Mouse (Mus musculus) cortical plate, adult 2 months (tissue): ENCODE measurements around the gene Gpr161. TPM values are rescaled to one million over a fixed set of nuclear protein-coding genes. Genes with fewer than 3 reads are reported as not detected.
"Not testable (repeated sequence)": the region's sequence is repeated elsewhere in the genome, so short reads cannot be mapped to it uniquely, and the experiment has no call there.

Source experiments
- H3K27ac ChIP-seq: fragments of 200-500 bp; 2 replicates; pipeline ENCODE4 v1.5.1; 2012; ENCODE audit warnings: low read length, control low read depth, inconsistent platforms; ENCODE audit not compliant: insufficient read depth
- H3K4me1 ChIP-seq: fragments of 200-500 bp; 2 replicates; pipeline ENCODE4 v1.6.1; 2011; ENCODE audit warnings: low read length; ENCODE audit not compliant: control insufficient read depth, insufficient read depth
- H3K4me3 ChIP-seq: fragments of 200-500 bp; 2 replicates; pipeline ENCODE4 v1.5.1; 2011; ENCODE audit warnings: mild to moderate bottlenecking, low read length, control low read depth; ENCODE audit not compliant: insufficient read depth
- CTCF ChIP-seq: fragments of 200-500 bp; IDR thresholded peaks from 2 replicates; pipeline ENCODE4 v1.5.1; 2011; ENCODE audit warnings: mild to moderate bottlenecking, control low read depth, low read length; ENCODE audit not compliant: insufficient read depth; ENCODE audit errors: extremely low read depth
- POLR2A ChIP-seq: fragments of 200-500 bp; IDR thresholded peaks from 2 replicates; pipeline ENCODE4 v1.6.1; 2011; ENCODE audit warnings: mild to moderate bottlenecking, low read length, control low read depth; ENCODE audit not compliant: insufficient read depth; ENCODE audit errors: extremely low read depth
- polyA plus RNA-seq: library from polyadenylated mRNA; depleted of rRNA; stranded (reverse); fragments of >200 nt; gene quantifications from 2 replicates; pipeline ENCODE4 v1.2.3, GENCODE M21; 2012

Gene Gpr161
- polyA plus RNA-seq, 1 experiment: 3.8 TPM

DNA sequence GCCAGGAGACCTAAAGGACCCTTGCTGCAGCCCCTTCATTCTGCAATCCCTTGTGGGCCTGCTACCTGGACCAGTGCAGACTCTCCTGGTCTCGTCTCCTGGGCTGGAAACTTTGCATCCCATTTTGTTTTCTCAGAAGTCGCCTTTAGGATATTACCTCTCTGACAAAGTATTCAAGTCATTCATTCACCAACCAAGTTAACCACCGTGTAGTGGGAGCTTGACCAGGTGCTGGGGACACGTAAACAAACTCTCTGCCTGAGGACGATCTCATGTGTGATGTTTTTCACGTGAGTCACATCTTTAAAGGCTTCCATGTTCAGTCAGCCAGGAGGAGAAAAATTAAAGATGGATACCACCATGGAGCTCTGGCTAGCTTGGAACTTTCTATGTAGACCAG lies 7.6 kb downstream of the Gpr161 start:
- H3K27ac ChIP-seq: no peak overlapping the region
- TF ChIP-seq POLR2A (no peak), CTCF (no peak)

GRCm38 (mm10) chr1:165304341-165304740 lies 8.8 kb downstream of the Gpr161 start:
- Histone ChIP-seq H3K27ac (no peak overlapping the region), H3K4me3 (no peak overlapping the region)
- no peak for TF ChIP-seq POLR2A
- no peak for TF ChIP-seq CTCF

More for the DNA sequence above, 7.6 kb downstream of the Gpr161 start:
- Histone ChIP-seq H3K4me1 (no peaks in the 10 kb centered on the region; the same call in 1 of the 2 replicates), H3K4me3 (no peak overlapping the region)

DNA sequence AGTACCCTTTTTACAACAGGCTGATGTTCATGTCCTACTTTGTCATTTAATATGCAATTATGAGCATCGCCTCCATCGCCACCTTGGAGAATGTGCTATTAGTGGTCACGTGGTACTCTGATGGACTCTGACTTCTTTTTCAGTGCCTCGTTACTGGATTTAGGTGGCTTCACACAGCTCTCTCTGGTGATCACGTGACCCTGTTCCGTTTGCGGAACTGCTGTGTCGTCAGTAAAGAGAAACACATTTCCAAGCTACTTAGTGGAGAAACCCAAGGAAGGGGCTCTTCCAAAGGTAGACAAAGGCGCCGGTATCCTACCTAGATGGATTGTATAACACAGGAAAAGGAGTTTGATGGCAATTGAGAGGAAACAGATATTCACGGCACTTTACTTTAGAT lies 12.6 kb downstream of the Gpr161 start:
- TF ChIP-seq CTCF: no peak
- no peak for TF ChIP-seq POLR2A
- no peak overlapping the region for H3K4me3 ChIP-seq
- no peaks in the 10 kb centered on the region; the same call in 1 of the 2 replicates for H3K4me1 ChIP-seq
- H3K27ac ChIP-seq: no peak overlapping the region

More at GRCm38 (mm10) chr1:165304341-165304740, 8.8 kb downstream of the Gpr161 start:
- H3K4me1 ChIP-seq: no peaks in the 10 kb centered on the region; the same call in 1 of the 2 replicates

- H3K27ac ChIP-seq: no peak overlapping the region
- no peak overlapping the region for H3K4me3 ChIP-seq
- TF ChIP-seq CTCF (no peak), POLR2A (no peak)
- H3K4me1 ChIP-seq: no peaks in the 10 kb centered on the region
These were observed 20.8 kb downstream of the Gpr161 start for GRCm38 (mm10) chr1:165316361-165316760.

GRCm38 (mm10) chr1:165320141-165320934 lies 24.7 kb downstream of the Gpr161 start:
- H3K4me3 ChIP-seq: no peak overlapping the region
- H3K27ac ChIP-seq: no peak overlapping the region
- peak; percentile 87 for TF ChIP-seq CTCF
- TF ChIP-seq POLR2A: no peak
- no peaks in the 10 kb centered on the region for H3K4me1 ChIP-seq

DNA sequence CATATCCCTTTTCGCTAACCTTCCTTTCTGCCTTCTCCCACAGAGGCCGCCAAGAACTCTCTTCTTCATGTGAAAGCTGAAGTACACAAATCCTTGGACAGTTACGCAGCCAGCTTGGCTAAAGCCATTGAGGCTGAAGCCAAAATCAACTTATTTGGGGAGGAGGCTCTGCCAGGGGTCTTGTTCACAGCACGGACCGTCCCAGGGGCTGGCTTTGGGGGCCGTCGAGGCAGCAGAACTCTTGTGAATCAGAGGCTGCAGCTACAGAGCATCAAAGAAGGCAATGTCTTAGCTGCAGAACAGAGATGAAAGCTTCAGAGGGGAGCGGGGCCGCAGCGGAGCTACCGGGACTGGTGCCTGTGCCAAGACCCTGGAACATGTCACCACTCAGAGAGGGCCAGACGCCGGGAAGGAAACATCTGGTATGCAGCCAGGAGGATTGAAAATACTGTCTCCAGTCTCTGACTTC lies 25.8 kb downstream of the Gpr161 start:
- Histone ChIP-seq H3K4me3 (no peak overlapping the region), H3K27ac (no peak overlapping the region), H3K4me1 (no peaks in the 10 kb centered on the region)
- TF ChIP-seq CTCF (no peak), POLR2A (no peak)

- H3K4me3 ChIP-seq: no peak overlapping the region
- H3K4me1 ChIP-seq: no peaks in the 10 kb centered on the region
- no peak overlapping the region for H3K27ac ChIP-seq
- TF ChIP-seq CTCF: no peak
- no peak for TF ChIP-seq POLR2A
These were observed 26.3 kb downstream of the Gpr161 start for GRCm38 (mm10) chr1:165321891-165322290.

DNA sequence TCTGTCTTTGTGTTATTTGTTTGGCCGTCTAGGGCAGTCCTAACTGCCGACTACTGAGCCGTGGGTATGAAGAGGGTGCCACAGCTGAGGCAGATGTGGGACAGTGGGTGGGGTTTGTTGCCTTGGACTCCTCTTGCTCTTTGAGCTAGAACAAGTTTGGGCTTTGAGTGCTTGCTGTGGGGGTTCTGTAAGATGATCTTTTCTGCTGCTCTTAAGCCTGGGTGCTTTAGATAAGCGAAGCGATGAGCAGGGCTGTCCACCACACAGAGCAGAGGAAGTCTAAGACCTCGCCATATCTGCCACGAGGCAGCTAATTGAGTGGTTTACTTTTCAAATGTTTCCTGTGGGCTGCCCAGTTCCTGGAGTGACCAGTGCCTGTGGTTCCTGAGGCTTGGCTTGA lies 27.3 kb downstream of the Gpr161 start:
- H3K27ac ChIP-seq: no peak overlapping the region
- no peaks in the 10 kb centered on the region for H3K4me1 ChIP-seq
- no peak overlapping the region for H3K4me3 ChIP-seq
- TF ChIP-seq POLR2A (no peak), CTCF (no peak)

DNA sequence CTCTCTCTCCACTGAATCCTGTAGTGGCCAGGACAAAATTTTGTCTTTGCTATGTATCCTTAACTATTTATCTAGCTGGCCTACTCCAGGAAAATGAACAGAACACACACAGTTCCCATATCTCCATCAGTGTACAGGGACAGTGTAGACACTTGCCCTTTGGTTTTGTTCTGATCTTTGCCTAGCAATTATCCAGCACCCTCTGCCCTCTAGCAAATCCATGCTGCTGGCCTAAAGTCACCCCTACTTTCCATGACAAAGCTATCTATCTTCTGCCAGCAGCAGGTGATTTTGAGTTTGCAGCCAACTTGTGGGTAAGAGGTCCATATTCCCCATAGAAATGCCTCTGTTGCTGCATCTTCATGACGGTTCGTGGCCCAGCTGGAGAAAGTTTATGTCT lies 31.8 kb downstream of the Gpr161 start:
- TF ChIP-seq CTCF (no peak), POLR2A (no peak)
- no peaks in the 10 kb centered on the region for H3K4me1 ChIP-seq
- H3K27ac ChIP-seq: no peak overlapping the region
- H3K4me3 ChIP-seq: no peak overlapping the region

DNA sequence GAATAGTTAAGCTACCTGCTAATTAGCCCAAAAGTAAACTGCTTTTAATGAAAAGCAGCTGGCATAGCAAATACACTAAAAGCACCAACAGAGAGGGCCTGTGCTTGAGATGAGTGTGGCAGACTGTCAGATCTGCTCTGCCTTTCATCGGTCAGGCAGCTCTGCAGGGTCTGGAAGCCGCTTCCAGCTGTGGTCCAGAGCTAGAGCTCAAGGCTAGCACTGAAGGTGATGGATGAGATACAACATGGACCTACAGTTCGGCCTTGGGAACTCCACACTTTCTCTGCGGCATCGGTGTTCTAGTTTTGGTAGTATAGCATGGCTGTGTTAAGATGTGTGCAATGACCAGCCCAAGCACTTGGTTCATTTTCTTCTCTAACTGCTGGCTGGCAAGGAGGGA lies 32.2 kb downstream of the Gpr161 start:
- H3K4me1 ChIP-seq: no peaks in the 10 kb centered on the region
- TF ChIP-seq POLR2A: no peak
- H3K27ac ChIP-seq: no peak overlapping the region
- H3K4me3 ChIP-seq: no peak overlapping the region

- not testable (repeated sequence) for H3K4me1 ChIP-seq, H3K27ac ChIP-seq, H3K4me3 ChIP-seq
These were observed 33.0 kb downstream of the Gpr161 start for GRCm38 (mm10) chr1:165328384-165329289.
